Mouse (Mus musculus) frontal cortex, postnatal 25 days (tissue): ENCODE measurements at regions not wholly inside any gene's neighbourhood (a gene's known extent, or its start where the extent isn't known, plus 50 kb on each side); places are given as distances from the start of the nearest gene placed in this dataset.
A peak's percentile ranks its signal among the peaks of the same experiment; 100 is the strongest.
"Not testable (repeated sequence)": the region's sequence is repeated elsewhere in the genome, so short reads cannot be mapped to it uniquely, and the experiment has no call there.

Experiments used
- DNase-seq, 2 experiments: peaks; one replicate each; pipeline ENCODE4 v3.0.0; 2022; ENCODE audit warnings: low spot score in 2 of 2

- DNase-seq: no peak
Observed at GRCm38 (mm10) chr14:108828668-108829067, 85.3 kb downstream of the Slitrk1 start.

- no peak for DNase-seq
Observed at GRCm38 (mm10) chr14:108821539-108821938, 92.4 kb downstream of the Slitrk1 start.

GRCm38 (mm10) chr14:108819370-108819769 is 94.6 kb downstream of the Slitrk1 start:
- no peak for DNase-seq

GRCm38 (mm10) chr14:108805394-108805982 is 108.5 kb downstream of the Slitrk1 start:
- DNase-seq: no peak

- DNase-seq: no peak
Observed at GRCm38 (mm10) chr14:108798884-108799283, 115.1 kb downstream of the Slitrk1 start.

- DNase-seq: no peak
Observed at GRCm38 (mm10) chr14:108792445-108792844, 121.5 kb downstream of the Slitrk1 start.

- DNase-seq: peak in 1 of 2 experiments; percentile 36
Observed at GRCm38 (mm10) chr14:108791296-108791695, 122.7 kb downstream of the Slitrk1 start.

- no peak for DNase-seq
Observed at GRCm38 (mm10) chr14:108748730-108749129, 165.2 kb downstream of the Slitrk1 start.

GRCm38 (mm10) chr14:108711811-108712210 is 202.1 kb downstream of the Slitrk1 start:
- DNase-seq: no peak

GRCm38 (mm10) chr14:108709101-108709631 is 204.8 kb downstream of the Slitrk1 start:
- no peak for DNase-seq

GRCm38 (mm10) chr14:108704662-108705061 is 209.3 kb downstream of the Slitrk1 start:
- not testable (repeated sequence) for DNase-seq

- no peak for DNase-seq
Observed at GRCm38 (mm10) chr14:108664864-108665263, 249.1 kb downstream of the Slitrk1 start.

- no peak for DNase-seq
Observed at GRCm38 (mm10) chr14:108638291-108638690, 275.7 kb downstream of the Slitrk1 start.

GRCm38 (mm10) chr14:108635266-108635665 is 278.7 kb downstream of the Slitrk1 start:
- no peak for DNase-seq

GRCm38 (mm10) chr14:108610028-108610427 is 303.9 kb downstream of the Slitrk1 start:
- DNase-seq: no peak
